Mouse (Mus musculus) gastrocnemius, postnatal 14 days (tissue): Measurements from ENCODE around the gene Cdh13. TPM values are rescaled to one million over a fixed set of nuclear protein-coding genes. Genes with fewer than 3 reads are reported as not detected.

ENCODE experiments used
- DNase-seq: peaks from one replicate; pipeline ENCODE4 v3.0.0; 2021; ENCODE audit warnings: mixed read lengths
- intact Hi-C: fragments of 180-260 bp; cut with DNase I; formaldehyde crosslinking; loops from one replicate; pipeline ENCODE4 v1.15.1; 2025; ENCODE audit warnings: low total_unique reads
- total RNA-seq, 2 experiments: library from RNA; stranded (reverse); gene quantifications; 2 replicates each; pipeline ENCODE4 v1.2.3; 2021

Gene Cdh13
- total RNA-seq, 2 experiments from 2014 or later: 77.5 to 130 TPM

GRCm38 (mm10) chr8:118373092-118373491, 89.6 kb downstream of the Cdh13 start:
- intact Hi-C loops: no loop called here

GRCm38 (mm10) chr8:118374738-118375137, 91.2 kb downstream of the Cdh13 start:
- no peak for DNase-seq
- intact Hi-C loops: no loop called here

More at GRCm38 (mm10) chr8:118373092-118373491, 89.6 kb downstream of the Cdh13 start:
- no peak for DNase-seq

- intact Hi-C loops: no loop called here
- DNase-seq: peak; percentile 43
Observed at GRCm38 (mm10) chr8:118376791-118377190, 93.3 kb downstream of the Cdh13 start.

- no peak for DNase-seq
- intact Hi-C loops: no loop called here
Observed at GRCm38 (mm10) chr8:118378985-118379384, 95.5 kb downstream of the Cdh13 start.

- intact Hi-C loops: no loop called here
- DNase-seq: no peak
Observed at GRCm38 (mm10) chr8:118379657-118380056, 96.1 kb downstream of the Cdh13 start.

GRCm38 (mm10) chr8:118380058-118380457, 96.5 kb downstream of the Cdh13 start:
- DNase-seq: no peak

GRCm38 (mm10) chr8:118380782-118381181, 97.2 kb downstream of the Cdh13 start:
- intact Hi-C loops: no loop called here
- DNase-seq: no peak

More at GRCm38 (mm10) chr8:118380058-118380457, 96.5 kb downstream of the Cdh13 start:
- intact Hi-C loops: no loop called here

- DNase-seq: no peak
- intact Hi-C loops: no loop called here
Observed at GRCm38 (mm10) chr8:118381641-118382040, 98.1 kb downstream of the Cdh13 start.

- intact Hi-C loops: no loop called here
- DNase-seq: no peak
Observed at GRCm38 (mm10) chr8:118384314-118384713, 100.8 kb downstream of the Cdh13 start.

GRCm38 (mm10) chr8:118389456-118389855, 105.9 kb downstream of the Cdh13 start:
- intact Hi-C loops: no loop called here
- no peak for DNase-seq

- peak; percentile 60 for DNase-seq
- intact Hi-C loops: no loop called here
Observed at GRCm38 (mm10) chr8:118393909-118394650, 110.5 kb downstream of the Cdh13 start.

GRCm38 (mm10) chr8:118395178-118395577, 111.6 kb downstream of the Cdh13 start:
- no peak for DNase-seq
- intact Hi-C loops: no loop called here

- DNase-seq: no peak
- intact Hi-C loops: no loop called here
Observed at GRCm38 (mm10) chr8:118404836-118405235, 121.3 kb downstream of the Cdh13 start.

- DNase-seq: peak; percentile 15
- intact Hi-C loops: no loop called here
Observed at GRCm38 (mm10) chr8:118407322-118407721, 123.8 kb downstream of the Cdh13 start.

GRCm38 (mm10) chr8:118409396-118409795, 125.9 kb downstream of the Cdh13 start:
- intact Hi-C loops: no loop called here
- no peak for DNase-seq

- DNase-seq: no peak
- intact Hi-C loops: no loop called here
Observed at GRCm38 (mm10) chr8:118410341-118410970, 126.9 kb downstream of the Cdh13 start.

GRCm38 (mm10) chr8:118415672-118416071, 132.1 kb downstream of the Cdh13 start:
- intact Hi-C loops: no loop called here
- no peak for DNase-seq

- no peak for DNase-seq
- intact Hi-C loops: no loop called here
Observed at GRCm38 (mm10) chr8:118416811-118417355, 133.3 kb downstream of the Cdh13 start.

GRCm38 (mm10) chr8:118422624-118423023, 139.1 kb downstream of the Cdh13 start:
- DNase-seq: no peak
- intact Hi-C loops: no loop called here

- no peak for DNase-seq
- intact Hi-C loops: no loop called here
Observed at GRCm38 (mm10) chr8:118428941-118429340, 145.4 kb downstream of the Cdh13 start.
